Mouse (Mus musculus) brain, embryonic 14.5 days (tissue): ENCODE measurements at regions not wholly inside any gene's neighbourhood (a gene's known extent, or its start where the extent isn't known, plus 50 kb on each side); places are given as distances from the start of the nearest gene placed in this dataset.

Experiments
- CTCF ChIP-seq: fragments of 200-500 bp; IDR thresholded peaks from 2 replicates; pipeline ENCODE4 v1.5.1; 2012; ENCODE audit warnings: inconsistent platforms, mild to moderate bottlenecking, moderate library complexity, borderline replicate concordance; ENCODE audit not compliant: insufficient read depth, insufficient read length; ENCODE audit errors: extremely low read depth
- POLR2A ChIP-seq: fragments of 200-500 bp; IDR thresholded peaks from 2 replicates; pipeline ENCODE4 v1.6.1; 2012; ENCODE audit warnings: mild to moderate bottlenecking, inconsistent platforms, borderline replicate concordance; ENCODE audit not compliant: poor library complexity, insufficient read depth, insufficient read length, severe bottlenecking; ENCODE audit errors: extremely low read depth

- TF ChIP-seq CTCF = no peak
- no peak for TF ChIP-seq POLR2A
Measured at GRCm38 (mm10) chr17:84860835-84861234, 70.2 kb upstream of the Lrpprc start.
